Mouse (Mus musculus) MEL (cell line): ENCODE data around the gene Gm11757.
"Not testable (repeated sequence)": the region's sequence is repeated elsewhere in the genome, so short reads cannot be mapped to it uniquely, and the experiment has no call there.

Experiments used
- MXI1 ChIP-seq: IDR thresholded peaks from 2 replicates; pipeline ENCODE4 v1.6.1; 2011; ENCODE audit warnings: mild to moderate bottlenecking, low read depth, low read length, improper control_type of control experiment
- TBP ChIP-seq: IDR thresholded peaks from 2 replicates; pipeline ENCODE4 v1.8.0; 2011; ENCODE audit warnings: low read depth, low read length, improper control_type of control experiment

DNA sequence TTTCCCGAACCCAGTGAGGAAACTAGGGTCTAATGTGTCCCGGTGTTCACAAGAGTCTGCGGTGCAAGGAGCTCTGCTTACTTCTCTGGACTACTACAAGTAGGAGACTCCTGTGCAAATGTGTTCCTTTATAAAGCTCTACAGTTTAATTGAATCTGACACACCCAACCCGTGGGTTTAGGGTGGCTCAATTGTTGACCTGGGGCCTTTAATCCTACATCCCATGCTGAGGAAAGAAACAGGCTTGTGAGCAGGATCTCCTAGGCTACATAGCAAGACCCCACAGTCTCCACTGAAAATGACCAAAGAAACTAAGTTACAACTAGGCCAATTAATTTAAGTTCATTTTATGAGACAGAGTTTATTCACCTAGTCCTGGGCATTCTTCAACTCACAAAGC is at the start of gene Gm11757:
- not testable (repeated sequence) for TF ChIP-seq TBP, MXI1
